Comparison of ENCODE assay signal across 8 mouse cellular contexts in the genomic region with DNA sequence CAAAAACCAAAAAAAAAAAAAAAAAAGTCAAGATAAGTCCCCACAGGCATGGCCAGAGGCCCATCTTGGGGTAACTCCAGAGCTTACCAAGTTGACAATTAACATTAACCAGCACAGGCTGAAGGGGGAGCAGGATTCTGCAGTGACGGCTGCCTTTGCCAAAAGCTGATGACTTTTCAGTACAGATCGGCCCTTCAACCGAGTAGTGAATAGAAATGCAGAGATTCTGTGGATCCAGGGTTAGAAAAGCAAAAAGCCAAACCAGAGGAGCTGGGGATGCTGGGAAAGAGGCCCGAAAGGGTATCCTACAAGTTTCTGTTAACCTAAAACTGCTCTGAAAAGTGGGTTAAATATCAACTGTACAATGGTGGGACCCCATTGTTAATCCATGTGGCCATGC. TPM values are rescaled to one million over a fixed set of nuclear protein-coding genes. Genes with fewer than 3 reads are reported as not detected.
A peak's percentile ranks its signal among the peaks of the same experiment; 100 is the strongest.
DNase-seq lines count a peak whose midpoint lies in the region; ATAC-seq and TF ChIP-seq lines count a peak whose summit lies in the region.

No protein-coding gene starts in this region.

- peaks cover 5% of the 10 kb centered on the region for H3K4me1 ChIP-seq in cortical plate, adult 2 months (ENCODE audit: control insufficient read depth, insufficient read depth, low read length)
- peaks cover 15% of the 10 kb centered on the region for H3K4me1 ChIP-seq in midbrain, embryonic 11.5 days (ENCODE audit: control insufficient read depth, insufficient read depth, low read length)

- WGBS in midbrain, embryonic 11.5 days = 50% methylated on average over 4 of the region's 4 CpGs

- ATAC-seq in midbrain, embryonic 11.5 days (ENCODE audit: low FRiP score) = no peak

- TF ChIP-seq POLR2A in cortical plate, adult 2 months (IDR thresholded peaks at IDR 0.05; ENCODE audit: extremely low read depth, insufficient read depth, low read length) = no peak

- peak overlapping the region; percentile 75 for H3K9ac ChIP-seq in midbrain, embryonic 11.5 days (ENCODE audit: low read length)

- H3K4me2 ChIP-seq in midbrain, embryonic 11.5 days = peak overlapping the region; percentile 73

- no peak for TF ChIP-seq CTCF in cortical plate, adult 2 months (IDR thresholded peaks at IDR 0.05; ENCODE audit: extremely low read depth, insufficient read depth, low read length)

- peak overlapping the region; percentile 27 for H3K4me3 ChIP-seq in cortical plate, adult 2 months (ENCODE audit: insufficient read depth, low read length)
- peak overlapping the region; percentile 40 for H3K4me3 ChIP-seq in midbrain, embryonic 11.5 days (ENCODE audit: low read depth, low read length)

- intact Hi-C loops in heart, postnatal 10 days (cut with DNase I) = no loop called here

- no peaks in the 10 kb centered on the region for H3K27me3 ChIP-seq in midbrain, embryonic 11.5 days (ENCODE audit: control insufficient read depth, insufficient read depth, low read length)

- H3K9me3 ChIP-seq in midbrain, embryonic 11.5 days (ENCODE audit: control insufficient read depth, low read length) = no peaks in the 10 kb centered on the region; the same call in 1 of the 2 replicates

- no peaks in the 10 kb centered on the region for H3K36me3 ChIP-seq in midbrain, embryonic 11.5 days (ENCODE audit: control insufficient read depth, insufficient read depth, low read length)

- peak; percentile 36 for DNase-seq in embryo, embryonic 11 days
- DNase-seq in embryo, embryonic 9.5 days (ENCODE audit: extremely low spot score) = no peak
- peak; percentile 67 to 69 for DNase-seq in heart, postnatal 10 days
- peak; percentile 60 to 72 for DNase-seq in kidney, postnatal 4 days
- peak; percentile 93 for DNase-seq in midbrain, embryonic 11.5 days (ENCODE audit: low spot score, missing footprints)
- no peak for DNase-seq in natural killer cell, adult 2 months (ENCODE audit: low spot score in 2 of 2)
- no peak for DNase-seq in right cerebral cortex, postnatal 4 days

- peak overlapping the region; percentile 94 for H3K27ac ChIP-seq in cortical plate, adult 2 months (ENCODE audit: insufficient read depth, low read length)
- peak overlapping the region; percentile 61; the same call in 1 of the 2 replicates for H3K27ac ChIP-seq in midbrain, embryonic 11.5 days (ENCODE audit: low read depth, low read length)

RNA-seq across cellular contexts. Expression of a gene that starts 40.2 kb away (rescaled TPM):
- polyA plus RNA-seq in cortical plate, adult 2 months (2012; rRNA removed) = 0.15 and 0.26 TPM in 2 replicates
- under 1 TPM; 0.07 to 0.22 TPM for total RNA-seq in heart, postnatal 10 days (2021)
- polyA plus RNA-seq in midbrain, embryonic 11.5 days (2014; fragmentation: Nextera tagmentation; extraction: Ambion mirVana) = 0.05 and 0.10 TPM in 2 replicates

Comparison
In these comparisons a context has a peak if more than half of its experiments do, and no peak if none do; other contexts are left out.
1. DNase-seq: peak in embryo, embryonic 11 days (single experiment), heart, postnatal 10 days (2 of 2), kidney, postnatal 4 days (2 of 2) and midbrain, embryonic 11.5 days (single experiment); none in embryo, embryonic 9.5 days (single experiment), natural killer cell, adult 2 months (0 of 2) and right cerebral cortex, postnatal 4 days (single experiment).